Mouse (Mus musculus) kidney, postnatal 25 days (tissue): ENCODE results near the gene Hsd17b13.
A peak's percentile ranks its signal among the peaks of the same experiment; 100 is the strongest.
"Not testable (repeated sequence)": the region's sequence is repeated elsewhere in the genome, so short reads cannot be mapped to it uniquely, and the experiment has no call there.

Source experiments
- DNase-seq, 2 experiments: peaks; one replicate each; pipeline ENCODE4 v3.0.0; 2021; ENCODE audit warnings: mixed read lengths in 2 of 2

Hsd17b13 gene

DNA sequence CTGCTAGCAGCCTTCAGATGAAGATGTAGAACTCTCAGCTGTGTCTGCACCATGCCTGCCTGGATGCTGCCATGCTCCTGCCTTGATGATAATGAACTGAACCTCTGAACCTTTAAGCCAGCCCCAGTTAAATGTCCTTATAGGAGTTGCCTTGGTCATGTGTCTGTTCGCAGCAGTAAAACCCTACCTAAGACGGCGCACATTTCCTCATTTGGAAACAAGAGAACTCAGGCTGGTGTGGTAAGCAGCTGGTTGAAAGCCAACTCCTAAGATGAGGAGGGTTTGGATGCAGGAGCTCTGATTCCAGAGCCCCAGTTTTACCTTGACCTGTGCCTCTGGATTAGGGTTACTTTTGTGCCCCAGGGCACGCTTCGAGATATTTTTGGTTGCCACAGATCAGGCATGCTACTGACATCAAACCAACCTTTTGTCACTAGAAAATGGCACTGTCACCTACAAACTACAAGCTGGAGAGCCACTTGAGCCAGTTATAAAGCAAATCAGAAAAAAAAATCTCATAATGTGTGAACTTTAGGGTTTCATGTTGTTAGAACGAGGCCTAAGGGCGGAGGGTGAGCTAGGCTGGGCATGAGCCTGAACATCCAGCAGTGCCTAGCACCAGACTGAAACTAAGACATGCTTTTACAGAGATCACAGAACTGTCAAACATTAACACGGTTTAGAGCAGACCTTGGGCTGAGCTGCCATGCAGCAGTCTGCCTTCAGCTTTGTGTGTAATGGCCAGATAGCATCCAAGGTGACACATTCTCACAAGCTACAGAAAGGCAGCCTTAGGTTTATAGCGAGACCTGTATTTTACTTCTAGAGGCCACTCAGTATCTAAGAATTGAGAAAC, 3.7 kb upstream of the Hsd17b13 start:
- DNase-seq, result peak; percentile 33 to 65

DNA sequence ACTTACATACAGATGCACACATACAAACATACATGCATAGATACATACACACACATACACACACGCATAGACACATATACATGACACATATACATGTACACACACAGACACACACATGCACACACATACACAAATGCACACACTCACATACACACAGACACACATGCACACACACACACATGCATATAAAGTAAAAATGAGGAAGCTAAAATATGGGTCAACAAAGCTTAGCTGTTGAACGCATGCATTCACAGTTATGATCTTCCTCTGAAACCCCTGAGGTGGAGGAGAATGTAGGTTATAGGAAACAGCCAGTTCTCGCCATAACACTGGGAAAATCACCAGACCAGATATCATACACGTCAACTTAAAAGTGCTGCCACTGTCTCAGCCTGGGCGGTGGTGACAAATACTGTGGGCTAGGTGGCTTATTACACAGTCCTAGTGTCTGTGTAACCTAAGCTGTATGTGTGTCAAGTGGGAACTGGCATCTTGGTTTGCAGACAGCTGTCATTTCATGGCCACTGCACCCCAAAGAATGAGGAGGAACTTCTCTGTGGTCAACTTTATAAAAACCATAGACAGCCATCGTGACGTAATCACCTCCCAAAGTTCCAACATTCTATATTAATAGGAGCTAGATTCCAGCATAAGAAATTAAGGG, 829 bp upstream of the Hsd17b13 start:
- DNase-seq, result no peak

DNA sequence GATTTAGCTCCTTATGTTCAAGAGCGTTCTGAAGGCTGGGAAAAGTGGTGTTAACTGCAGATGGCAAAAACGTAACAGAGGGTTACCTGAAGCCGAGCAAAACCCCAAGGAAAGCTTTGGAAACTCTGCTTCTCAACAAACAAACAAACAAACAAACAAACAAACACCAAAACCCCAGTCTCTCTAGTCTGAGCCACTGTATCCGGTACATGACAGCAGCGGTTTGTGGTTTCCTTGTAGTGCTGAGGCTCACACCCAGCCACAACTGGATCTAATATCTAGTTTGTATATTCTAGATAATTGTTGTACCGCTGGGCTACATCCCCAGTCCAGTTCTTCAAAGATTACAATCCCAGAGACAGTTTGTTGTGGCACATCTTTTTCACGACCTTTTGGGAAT, 1.5 kb downstream of the Hsd17b13 start:
- no peak for DNase-seq

DNA sequence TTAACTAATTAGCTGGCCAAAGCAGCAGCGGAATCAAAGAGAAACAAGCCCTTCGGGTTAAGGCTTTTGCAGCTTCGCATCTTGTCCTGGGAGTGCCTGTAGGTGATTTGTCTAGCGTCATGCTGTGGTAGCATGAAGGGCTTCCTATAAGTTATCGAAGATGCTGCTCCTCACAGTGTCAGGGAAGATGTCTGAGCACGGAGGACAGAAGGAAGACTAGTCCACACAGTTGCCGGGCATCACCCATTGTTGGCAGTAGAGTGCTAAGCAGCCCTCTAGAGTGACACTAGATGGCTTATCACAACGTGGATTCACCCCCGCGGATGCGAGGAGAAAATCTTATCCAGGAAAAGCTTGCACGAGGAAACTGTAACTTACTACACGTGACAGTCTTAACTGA, 4.4 kb downstream of the Hsd17b13 start:
- DNase-seq, result no peak

DNA sequence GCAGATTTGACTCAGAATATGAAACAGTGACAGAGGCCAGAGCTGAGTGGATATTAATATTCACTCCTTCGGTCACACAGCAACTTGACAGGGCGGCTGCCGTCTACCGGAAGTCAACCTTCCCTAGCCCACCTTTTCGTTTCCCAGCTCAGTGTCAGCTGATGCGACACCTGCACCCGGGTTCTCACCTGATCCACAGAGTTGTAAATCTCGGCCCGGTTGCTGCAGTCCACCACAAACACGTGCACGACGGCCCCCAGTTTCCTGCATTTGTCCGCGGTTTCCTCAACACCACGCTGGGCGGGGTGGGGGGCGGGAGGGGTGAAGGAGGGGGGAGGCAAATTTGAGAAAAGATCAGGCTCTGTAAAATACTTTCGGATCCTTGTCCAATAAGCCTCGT, 4.8 kb downstream of the Hsd17b13 start:
- no peak for DNase-seq

DNA sequence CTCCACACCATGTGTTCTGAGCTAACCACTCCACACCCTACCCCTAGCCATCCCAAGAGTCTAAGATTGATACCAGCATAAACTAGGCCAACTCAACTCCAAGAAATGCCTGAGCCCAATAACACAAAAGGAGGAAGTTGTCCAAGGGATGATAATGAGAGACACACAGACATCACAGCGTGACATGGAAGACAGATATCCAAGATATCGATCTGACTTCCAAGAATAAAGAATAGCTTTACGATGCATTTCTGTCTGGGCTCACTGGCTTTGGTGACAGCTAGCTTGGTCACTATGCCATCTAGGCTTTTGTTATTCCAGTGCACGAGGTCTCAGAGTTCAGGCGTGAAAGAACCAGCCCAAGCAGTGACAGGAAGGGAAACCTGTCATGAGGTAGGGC, 6.2 kb downstream of the Hsd17b13 start:
- no peak for DNase-seq

DNA sequence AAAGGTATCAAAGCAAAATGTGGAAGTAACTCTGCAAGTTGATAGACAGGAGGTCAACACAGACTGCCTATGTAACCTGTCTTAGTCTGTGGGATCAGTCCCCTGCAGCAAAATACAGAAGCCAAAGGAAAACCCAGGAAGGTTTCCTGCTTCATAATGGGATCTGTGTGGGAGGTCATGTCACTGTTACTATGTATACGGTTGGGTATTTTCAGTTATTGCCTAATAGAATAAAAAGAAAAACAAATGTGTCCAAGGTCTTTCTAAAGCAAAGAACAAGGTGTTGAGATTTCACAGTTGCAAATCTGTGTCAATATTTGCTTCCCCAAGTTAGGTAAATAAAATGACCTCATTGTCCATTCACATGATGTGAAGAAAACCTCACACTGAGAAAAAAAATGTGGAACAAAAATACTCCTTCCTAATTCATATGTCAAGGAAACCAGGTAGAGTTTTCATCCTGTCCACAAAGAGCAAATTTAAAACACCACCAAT, 14.2 kb downstream of the Hsd17b13 start:
- DNase-seq, result no peak

DNA sequence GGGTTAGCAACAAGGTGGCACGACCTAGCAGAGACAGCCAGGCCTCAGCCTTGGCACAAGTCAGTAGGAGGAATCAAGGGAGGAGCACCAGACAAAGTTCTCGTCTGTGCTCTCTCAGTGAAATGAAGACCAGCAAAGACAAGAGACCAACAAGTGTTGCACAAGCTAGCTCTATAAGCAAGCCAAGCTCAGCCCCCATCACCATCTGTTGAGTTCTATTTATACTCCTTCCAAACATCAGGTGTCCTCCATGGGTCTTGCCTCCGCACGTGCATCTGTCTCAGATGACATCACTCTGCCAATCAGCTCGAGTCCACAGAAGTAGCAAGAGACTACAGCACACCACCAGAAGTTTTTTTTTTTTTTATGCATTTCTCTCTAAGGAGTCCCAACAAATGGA, 22.6 kb downstream of the Hsd17b13 start:
- no peak for DNase-seq

DNA sequence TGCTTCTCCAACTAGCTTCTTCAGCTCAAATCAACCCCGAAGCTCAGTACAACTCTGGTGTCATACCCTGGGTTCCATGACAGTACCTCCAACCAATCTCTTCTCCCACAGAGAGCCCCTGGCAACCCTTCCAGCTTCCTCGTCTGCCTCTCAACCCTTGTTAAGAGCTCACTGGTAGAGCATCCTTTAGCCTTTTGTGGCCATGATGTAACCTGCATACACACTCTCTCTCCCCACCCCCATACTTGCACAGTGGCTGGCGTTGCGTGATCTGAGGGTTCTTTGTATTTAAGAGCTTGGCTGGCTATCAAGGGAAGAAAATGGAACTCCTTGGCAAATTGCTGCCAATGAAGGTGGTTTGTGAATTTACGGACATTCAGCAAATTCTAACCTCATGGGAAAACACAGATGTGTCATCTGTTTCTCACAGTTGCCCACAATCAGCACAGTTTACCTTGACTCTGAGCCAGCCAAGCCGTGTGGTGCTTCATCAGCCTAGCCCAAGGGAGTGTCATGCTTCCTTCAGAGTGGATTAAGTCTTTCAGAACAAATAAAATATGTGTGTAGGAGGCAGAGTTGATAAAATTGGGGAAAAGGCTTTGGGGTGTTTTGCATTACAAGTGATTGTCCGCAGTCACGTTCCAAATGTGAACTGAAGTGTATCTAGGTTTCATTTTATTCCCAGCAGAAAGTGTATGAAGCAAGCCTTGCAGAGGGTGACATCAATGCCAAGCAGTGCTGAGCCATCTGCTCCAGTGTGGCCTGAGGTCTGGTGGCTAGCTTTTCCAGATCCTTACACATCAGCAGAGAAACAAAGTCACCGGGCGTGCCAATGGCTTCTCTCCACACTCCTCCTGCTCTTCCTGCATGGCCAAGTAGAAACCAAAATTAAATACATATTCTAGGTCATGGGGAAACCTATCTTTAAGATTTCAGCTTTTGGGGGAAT, 23.8 kb downstream of the Hsd17b13 start:
- no peak for DNase-seq

DNA sequence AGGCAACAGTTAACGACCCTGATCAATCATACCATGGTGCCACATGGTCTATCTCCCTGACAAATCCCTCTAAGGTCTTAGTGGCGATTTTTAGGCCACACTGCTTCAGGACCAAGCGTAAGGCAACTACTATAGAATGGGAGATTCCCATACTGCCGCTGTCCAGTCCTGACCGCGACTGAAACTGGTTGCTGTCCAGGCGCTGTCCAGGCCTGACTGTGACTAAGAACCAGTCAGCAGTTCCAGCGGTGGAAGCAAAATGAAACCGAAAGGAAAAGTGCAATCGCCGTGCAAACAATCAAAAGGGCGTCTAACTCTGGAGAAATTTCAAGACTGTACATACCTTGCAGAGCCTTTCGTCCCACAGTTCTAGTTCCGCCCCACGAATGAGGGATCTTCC, 27.1 kb downstream of the Hsd17b13 start:
- DNase-seq, result not testable (repeated sequence)

DNA sequence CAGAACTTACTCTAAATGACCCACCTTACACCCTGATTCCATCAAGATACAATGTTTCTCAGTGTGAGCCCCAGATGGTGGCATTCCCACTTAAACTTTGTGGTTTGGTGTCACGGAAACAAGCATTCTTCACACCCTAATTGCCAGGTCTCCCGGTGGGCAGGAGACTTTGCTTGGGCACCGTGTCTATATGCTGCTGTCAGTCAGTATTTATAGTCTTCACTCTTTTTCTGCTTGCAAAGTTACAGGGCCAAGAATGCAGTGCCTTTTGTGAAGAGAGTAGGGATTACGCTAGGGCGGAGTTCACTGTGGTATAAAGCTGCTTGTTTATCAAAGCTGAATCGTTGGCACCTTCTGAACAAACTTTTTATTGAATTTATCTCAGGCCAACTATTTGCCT, 34.0 kb downstream of the Hsd17b13 start:
- DNase-seq, result no peak

DNA sequence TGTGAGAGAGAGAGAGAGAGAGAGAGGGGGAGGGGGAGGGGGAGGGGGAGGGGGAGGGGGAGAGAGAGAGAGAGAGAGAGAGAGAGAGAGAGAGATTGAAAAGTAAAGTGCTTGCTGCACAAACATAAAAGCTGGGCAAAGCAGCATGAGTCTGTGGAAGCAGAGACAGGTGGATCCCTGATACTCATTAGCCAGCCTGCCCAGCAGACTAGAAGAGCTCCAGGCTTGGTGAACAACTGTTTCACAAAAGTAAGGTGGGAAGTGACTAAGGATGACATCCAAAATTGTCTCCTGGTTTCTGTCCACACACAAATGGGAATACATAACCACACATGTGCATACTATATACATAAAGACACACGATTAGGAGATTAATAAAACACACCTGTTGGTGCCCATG, 37.4 kb downstream of the Hsd17b13 start:
- DNase-seq, result no peak

DNA sequence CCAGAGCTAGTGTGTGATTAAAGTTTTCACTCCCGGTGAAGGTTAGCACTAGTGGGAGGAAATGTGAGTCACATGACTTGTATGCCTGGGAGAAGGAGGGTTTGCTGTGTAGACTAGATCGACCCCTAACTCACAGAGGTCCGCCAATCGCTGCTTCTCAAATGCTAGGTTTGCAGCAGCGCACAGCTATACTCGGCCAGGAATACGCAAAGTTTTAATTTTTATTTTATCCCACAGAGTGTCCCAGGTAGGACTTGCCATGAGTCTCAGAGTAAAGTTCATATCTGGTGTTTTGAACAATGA, 37.9 kb downstream of the Hsd17b13 start:
- no peak for DNase-seq

DNA sequence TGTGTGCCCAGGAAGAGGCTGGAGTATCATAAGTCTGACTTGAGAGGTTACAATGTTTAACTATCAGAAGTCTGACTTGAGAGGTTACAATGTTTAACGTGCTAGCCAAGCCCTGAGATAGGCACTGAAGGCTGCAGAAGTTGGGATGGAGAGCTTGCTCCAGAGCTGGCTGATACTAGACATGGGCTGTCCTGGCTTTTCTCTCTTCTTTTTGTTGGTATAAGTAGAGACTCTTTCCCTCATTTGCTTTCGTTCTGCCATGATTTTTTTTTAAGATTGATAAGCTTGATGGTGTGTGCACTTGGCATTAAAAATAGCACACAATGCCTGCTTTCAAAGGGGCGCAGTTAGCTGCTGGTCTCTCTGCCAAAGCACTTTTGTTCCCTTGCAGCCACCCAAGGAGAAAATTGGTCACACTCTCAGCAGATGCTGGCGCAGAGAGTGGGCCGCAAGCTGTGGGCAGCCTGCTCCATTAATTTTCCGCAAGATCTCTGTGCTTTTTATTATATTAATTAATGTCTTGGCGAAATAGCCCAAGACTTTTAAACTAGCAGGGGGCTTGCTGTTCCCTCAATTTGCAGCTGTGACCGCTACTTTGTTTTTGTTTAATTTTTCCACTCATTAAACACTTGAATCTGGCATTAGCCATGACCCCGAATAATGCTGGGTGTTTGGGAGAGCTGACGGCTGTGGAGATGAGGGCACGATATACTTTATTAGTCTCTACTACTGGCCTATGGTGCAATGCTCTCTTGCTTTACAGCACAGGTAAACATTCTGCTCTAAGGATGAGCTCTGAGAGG, 38.5 kb downstream of the Hsd17b13 start:
- no peak for DNase-seq

DNA sequence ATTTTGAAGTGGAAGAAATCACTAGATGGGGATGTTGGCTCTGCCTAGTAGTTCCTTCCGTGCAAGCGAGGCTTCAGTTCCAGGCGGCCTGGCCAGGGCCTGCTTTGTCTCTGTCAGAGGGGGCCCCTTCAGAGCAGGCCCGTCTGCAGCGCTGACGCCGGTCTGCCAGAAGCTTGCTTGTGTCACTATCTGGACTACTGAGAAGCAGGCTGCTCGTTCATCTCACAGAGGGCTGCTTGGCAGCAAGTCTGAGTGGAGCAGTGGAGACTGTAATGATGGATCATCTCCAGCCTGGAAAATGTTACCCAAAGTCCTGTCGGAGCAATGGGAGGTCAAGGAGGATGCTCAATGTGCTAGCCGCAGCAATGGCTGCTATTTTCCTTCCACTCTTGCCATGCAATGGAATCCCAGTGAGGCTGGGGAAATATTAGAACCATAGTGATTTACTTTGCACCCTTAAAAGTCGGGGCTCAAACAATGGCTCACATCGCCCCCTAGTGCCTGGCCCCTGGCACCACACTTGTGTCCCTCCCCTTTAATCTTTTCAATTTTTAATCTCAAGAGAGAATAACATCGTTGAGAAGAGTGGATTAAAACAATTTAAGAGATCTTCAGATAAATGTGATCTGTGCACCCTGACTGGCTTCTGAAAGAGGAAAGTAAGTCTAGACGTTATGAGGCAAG, 40.2 kb downstream of the Hsd17b13 start:
- peak in 1 of 2 experiments; percentile 9 for DNase-seq

DNA sequence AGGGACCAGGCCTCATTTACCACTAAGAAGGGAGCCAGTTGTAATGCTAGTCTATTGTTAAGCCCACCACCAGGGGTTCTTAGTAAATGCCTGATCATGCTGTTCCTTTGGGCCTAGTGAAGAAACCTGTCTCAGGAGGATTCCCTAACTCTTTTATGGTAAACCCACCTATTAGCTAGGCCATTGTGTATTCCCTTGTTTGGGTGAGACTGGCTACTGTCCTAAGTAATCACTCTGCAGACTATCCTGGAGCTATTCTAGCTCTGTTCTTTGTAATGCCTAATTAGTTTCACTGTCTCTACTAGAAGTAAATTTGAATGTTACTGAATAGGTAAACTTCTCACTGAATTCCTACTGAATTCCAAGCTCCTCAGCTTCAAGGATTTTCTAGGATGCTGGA, 45.3 kb downstream of the Hsd17b13 start:
- not testable (repeated sequence) for DNase-seq

DNA sequence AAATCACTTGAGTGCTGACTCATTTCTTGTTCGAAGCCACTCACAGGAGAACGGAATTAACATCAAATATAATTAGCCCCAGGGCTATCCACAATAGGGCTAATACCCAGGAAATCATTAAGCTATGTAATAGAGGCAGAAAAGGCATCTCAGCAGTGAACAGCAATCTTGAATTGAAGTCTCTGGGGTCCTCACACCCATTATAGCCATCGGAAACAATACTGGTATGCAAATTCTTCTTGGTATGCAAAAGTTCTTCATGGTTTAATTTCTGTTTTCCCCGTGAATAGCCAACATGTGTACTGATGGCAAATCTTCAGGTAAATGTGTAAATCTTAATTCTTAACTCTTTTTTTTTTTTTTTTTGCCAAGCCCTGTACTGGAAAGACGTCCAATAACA, 46.7 kb downstream of the Hsd17b13 start:
- DNase-seq, result no peak

DNA sequence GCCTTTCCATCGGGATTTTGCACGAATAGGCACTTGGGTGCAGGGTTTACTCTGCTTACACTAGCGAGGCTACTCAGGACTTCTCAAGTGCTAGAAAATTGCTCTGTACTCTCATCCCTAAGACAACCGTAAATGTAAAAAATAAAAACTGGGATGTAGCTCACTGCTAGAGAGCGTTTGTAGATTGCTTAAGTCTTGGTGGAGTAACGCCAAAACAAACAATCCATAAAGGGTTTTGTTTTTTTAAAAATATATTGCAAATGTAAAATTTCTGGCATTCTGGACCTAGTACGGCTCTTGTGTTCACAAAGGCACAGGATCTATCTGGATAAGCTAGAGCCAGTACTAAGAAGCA, 49.0 kb downstream of the Hsd17b13 start:
- no peak for DNase-seq

DNA sequence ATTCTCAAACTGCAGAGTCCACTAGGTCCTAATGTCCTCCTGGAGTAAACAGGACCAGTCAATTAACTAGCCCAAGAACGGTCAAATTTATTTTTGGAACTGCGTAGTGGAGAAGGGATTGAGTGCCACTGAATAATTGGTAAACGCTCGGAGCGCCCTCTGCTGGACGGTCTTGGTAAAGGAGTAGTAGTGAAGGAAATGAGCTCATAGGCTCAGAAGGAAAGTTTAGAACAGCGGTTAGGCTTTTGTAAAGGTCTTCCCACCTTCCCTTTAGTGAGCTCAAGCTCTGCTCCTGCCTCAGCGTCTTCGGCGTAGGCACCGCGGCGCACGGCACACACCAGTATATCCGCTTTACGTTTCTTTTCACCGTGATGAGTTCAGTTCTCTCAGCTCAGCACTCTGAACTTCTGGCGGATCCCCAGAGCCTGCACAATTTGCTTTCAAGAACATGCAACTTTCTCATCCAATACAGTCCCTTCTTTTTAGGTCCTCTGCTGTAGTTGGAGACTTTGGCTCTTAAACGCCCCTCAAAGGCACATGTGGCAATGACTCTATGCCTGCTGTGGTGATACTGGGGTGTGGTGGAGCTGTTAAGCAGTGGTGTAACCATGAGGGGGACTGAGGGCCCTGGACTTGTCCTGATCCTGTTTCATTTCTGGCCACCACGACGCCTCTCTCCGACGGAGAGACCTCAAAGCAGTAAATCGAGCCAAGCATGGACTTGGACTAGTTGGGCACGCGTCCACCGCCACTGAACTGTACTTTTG, 49.6 kb downstream of the Hsd17b13 start:
- DNase-seq, result peak; percentile 89 to 99

DNA sequence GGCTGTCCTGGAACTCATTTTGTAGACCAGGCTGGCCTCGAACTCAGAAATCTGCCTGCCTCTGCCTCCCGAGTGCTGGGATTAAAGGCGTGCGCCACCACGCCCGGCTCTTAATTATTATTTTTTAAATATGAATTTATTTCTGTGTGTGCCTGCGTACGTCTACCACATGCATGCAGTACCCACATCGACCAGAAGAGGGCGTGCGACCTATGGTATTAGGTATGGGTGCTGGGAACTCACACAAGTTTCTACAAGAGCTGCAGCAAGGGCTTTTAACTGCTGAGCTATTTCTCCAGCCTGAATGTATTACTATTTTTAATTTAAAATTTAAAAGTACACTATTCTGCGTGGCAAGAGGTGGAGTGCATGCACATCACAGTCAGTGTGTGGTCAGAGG, 50.8 kb downstream of the Hsd17b13 start:
- DNase-seq, result peak in 1 of 2 experiments; percentile 56

DNA sequence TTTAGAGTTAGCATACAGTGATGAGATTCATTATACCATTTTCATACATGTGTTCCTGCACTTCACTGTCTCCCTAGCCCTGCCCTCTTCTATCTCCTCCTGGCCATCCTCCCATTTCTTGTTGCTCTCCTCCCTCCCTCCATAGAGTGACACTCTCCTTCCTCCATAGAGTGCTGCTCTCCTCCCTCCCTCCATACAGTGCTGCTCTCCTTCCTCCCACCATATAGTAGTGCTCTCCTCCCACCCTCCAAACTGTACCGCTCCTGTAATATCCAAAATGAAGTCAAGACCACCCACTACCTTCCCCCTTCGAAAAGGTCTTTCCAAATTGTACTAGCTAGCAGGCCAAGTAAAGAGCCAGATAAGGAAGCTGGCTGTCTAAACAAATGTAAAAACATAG, 53.5 kb downstream of the Hsd17b13 start:
- no peak for DNase-seq
